Mouse (Mus musculus): ENCODE measurements around the gene Hoxa11.

GRCm38 (mm10) chr6:52224895-52225611 lies 20.6 kb downstream of the Hoxa11 start:
- TF ChIP-seq REST (IDR thresholded peaks at IDR 0.05; ENCODE audit: insufficient read depth, insufficient read length): no peak
- no peak for TF ChIP-seq TCF12 (IDR thresholded peaks at IDR 0.05; ENCODE audit: insufficient read depth, poor library complexity, severe bottlenecking)
- no peak for TF ChIP-seq POLR2A (IDR thresholded peaks at IDR 0.05; ENCODE audit: insufficient read length, low read depth)
- TF ChIP-seq MAX (IDR thresholded peaks at IDR 0.05; ENCODE audit: low read depth): no peak
- TF ChIP-seq TCF3 (IDR thresholded peaks at IDR 0.05; ENCODE audit: insufficient read length, low read depth): no peak
- no peak for TF ChIP-seq USF1 (IDR thresholded peaks at IDR 0.05; ENCODE audit: low read depth)

Data from myocyte (in vitro differentiated cells).